Mouse (Mus musculus): ENCODE measurements around the gene Camta1. TPM values are rescaled to one million over a fixed set of nuclear protein-coding genes. Genes with fewer than 3 reads are reported as not detected.
A peak's percentile ranks its signal among the peaks of the same experiment; 100 is the strongest.

Camta1 gene
- polyA plus RNA-seq, 1 experiment from 2014 or later: 206 TPM

GRCm38 (mm10) chr4:151454065-151454464 lies 407.6 kb downstream of the Camta1 start:
- 71% methylated on average over 3 of the region's 3 CpGs for WGBS
- Histone ChIP-seq H3K27ac (ENCODE audit: low read depth, low read length) (peak overlapping the region; percentile 56; the same call in 1 of the 2 replicates), H3K4me1 (ENCODE audit: control insufficient read depth, insufficient read depth, low read length) (peaks cover 41% of the 10 kb centered on the region), H3K9ac (replicated peaks; ENCODE audit: low read depth, low read length) (no peak overlapping the region), H3K36me3 (ENCODE audit: control insufficient read depth, insufficient read depth, low read length) (no peaks in the 10 kb centered on the region), H3K4me3 (ENCODE audit: low read depth, low read length) (no peak overlapping the region), H3K27me3 (ENCODE audit: control insufficient read depth, insufficient read depth, low read length) (no peaks in the 10 kb centered on the region), H3K4me2 (ENCODE audit: low read depth, low read length) (no peak overlapping the region), H3K9me3 (ENCODE audit: control insufficient read depth, low read length) (no peaks in the 10 kb centered on the region)
- ATAC-seq (ENCODE audit: low read depth): no peak

GRCm38 (mm10) chr4:151451885-151452284 lies 409.8 kb downstream of the Camta1 start:
- 37% methylated on average over 6 of the region's 6 CpGs for WGBS
- Histone ChIP-seq H3K36me3 (ENCODE audit: control insufficient read depth, insufficient read depth, low read length) (no peaks in the 10 kb centered on the region), H3K27me3 (ENCODE audit: control insufficient read depth, insufficient read depth, low read length) (no peaks in the 10 kb centered on the region), H3K4me1 (ENCODE audit: control insufficient read depth, insufficient read depth, low read length) (peaks cover 43% of the 10 kb centered on the region), H3K27ac (ENCODE audit: low read depth, low read length) (peak overlapping the region; percentile 82), H3K4me2 (ENCODE audit: low read depth, low read length) (no peak overlapping the region), H3K9me3 (ENCODE audit: control insufficient read depth, low read length) (no peaks in the 10 kb centered on the region), H3K4me3 (ENCODE audit: low read depth, low read length) (no peak overlapping the region), H3K9ac (replicated peaks; ENCODE audit: low read depth, low read length) (no peak overlapping the region)
- ATAC-seq (ENCODE audit: low read depth): peak; percentile 50; the same call in 1 of the 2 replicates

DNA sequence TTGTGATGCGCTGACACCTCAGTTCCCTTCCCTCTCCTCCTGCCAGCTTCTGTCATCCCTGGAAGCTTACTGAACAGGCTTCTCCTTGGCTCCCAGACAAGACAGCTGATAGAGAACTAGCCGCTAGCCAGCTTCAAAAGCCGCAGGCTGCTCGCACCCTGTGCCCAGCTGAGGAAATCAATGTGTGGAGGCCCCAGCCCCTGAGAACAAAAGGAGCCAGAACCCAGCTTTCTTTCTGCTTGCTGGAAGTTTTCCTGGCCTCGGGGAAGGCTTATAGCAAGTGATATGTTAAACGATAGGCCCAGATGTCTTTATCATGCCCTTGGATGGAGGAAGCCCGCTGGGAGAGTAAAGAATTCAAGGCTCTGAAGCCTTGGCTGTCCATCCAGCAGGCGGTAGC lies 411.7 kb downstream of the Camta1 start:
- H3K4me3 ChIP-seq (ENCODE audit: low read depth, low read length): no peak overlapping the region
- WGBS: 18% methylated on average over 8 of the region's 8 CpGs
- H3K36me3 ChIP-seq (ENCODE audit: control insufficient read depth, insufficient read depth, low read length): no peaks in the 10 kb centered on the region
- H3K27me3 ChIP-seq (ENCODE audit: control insufficient read depth, insufficient read depth, low read length): no peaks in the 10 kb centered on the region
- H3K4me2 ChIP-seq (ENCODE audit: low read depth, low read length): no peak overlapping the region
- 0 out of 2 replicates have a peak overlapping the region, but pooled peaks have one; percentile 16 for H3K9ac ChIP-seq (replicated peaks; ENCODE audit: low read depth, low read length)
- peaks cover 41% of the 10 kb centered on the region for H3K4me1 ChIP-seq (ENCODE audit: control insufficient read depth, insufficient read depth, low read length)
- ATAC-seq (ENCODE audit: low read depth): no peak
- peak overlapping the region; percentile 23; the same call in 1 of the 2 replicates for H3K27ac ChIP-seq (ENCODE audit: low read depth, low read length)
- H3K9me3 ChIP-seq (ENCODE audit: control insufficient read depth, low read length): no peaks in the 10 kb centered on the region

DNA sequence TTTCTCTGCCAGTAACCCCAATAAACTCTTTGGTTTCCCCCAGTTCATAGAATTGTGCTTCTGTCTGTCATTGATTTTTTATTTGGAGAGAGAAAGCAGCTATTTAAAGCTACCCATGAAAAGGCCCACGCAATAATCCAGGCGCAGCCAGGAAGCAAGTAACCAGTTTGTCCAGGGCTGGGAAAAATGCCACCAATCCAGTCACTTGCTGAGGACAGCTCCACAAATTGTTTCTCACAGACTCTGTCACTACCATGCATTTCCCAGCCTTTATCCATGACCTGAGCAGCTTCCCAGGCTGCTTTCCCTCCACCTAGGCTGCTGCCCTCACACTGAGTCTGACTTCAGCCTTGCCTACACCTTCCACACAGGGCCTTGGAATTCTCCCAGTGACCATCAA lies 413.3 kb downstream of the Camta1 start:
- Histone ChIP-seq H3K36me3 (ENCODE audit: control insufficient read depth, insufficient read depth, low read length) (no peaks in the 10 kb centered on the region), H3K9ac (replicated peaks; ENCODE audit: low read depth, low read length) (no peak overlapping the region), H3K9me3 (ENCODE audit: control insufficient read depth, low read length) (no peaks in the 10 kb centered on the region), H3K27ac (ENCODE audit: low read depth, low read length) (no peak overlapping the region), H3K4me2 (ENCODE audit: low read depth, low read length) (no peak overlapping the region), H3K4me3 (ENCODE audit: low read depth, low read length) (no peak overlapping the region), H3K27me3 (ENCODE audit: control insufficient read depth, insufficient read depth, low read length) (no peaks in the 10 kb centered on the region), H3K4me1 (ENCODE audit: control insufficient read depth, insufficient read depth, low read length) (peaks cover 37% of the 10 kb centered on the region)
- 86% methylated on average over 2 of the region's 2 CpGs for WGBS
- no peak for ATAC-seq (ENCODE audit: low read depth)

DNA sequence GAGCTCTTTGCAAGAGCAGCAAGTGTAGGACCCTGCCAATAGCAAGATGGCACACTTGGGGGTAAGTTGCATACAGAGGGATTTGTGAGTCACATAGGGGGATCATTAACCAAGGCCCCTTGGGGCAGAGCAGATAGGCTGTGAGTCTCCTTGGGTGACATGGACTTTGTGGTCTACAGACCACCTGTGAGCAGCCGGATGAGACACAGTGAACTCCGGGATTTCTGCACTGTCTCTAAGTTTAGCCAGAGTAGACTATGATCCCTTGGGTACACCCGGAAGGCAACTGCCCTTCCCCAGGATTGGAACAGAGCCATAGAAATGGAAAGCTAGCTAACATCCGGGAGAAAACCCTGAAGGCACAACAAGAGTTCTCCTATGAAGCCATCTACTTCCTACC lies 417.0 kb downstream of the Camta1 start:
- Histone ChIP-seq H3K9ac (replicated peaks; ENCODE audit: low read depth, low read length) (no peak overlapping the region), H3K27ac (ENCODE audit: low read depth, low read length) (no peak overlapping the region), H3K36me3 (ENCODE audit: control insufficient read depth, insufficient read depth, low read length) (no peaks in the 10 kb centered on the region), H3K4me2 (ENCODE audit: low read depth, low read length) (no peak overlapping the region), H3K27me3 (ENCODE audit: control insufficient read depth, insufficient read depth, low read length) (no peaks in the 10 kb centered on the region), H3K9me3 (ENCODE audit: control insufficient read depth, low read length) (no peaks in the 10 kb centered on the region), H3K4me3 (ENCODE audit: low read depth, low read length) (no peak overlapping the region), H3K4me1 (ENCODE audit: control insufficient read depth, insufficient read depth, low read length) (peaks cover 11% of the 10 kb centered on the region)
- no peak for ATAC-seq (ENCODE audit: low read depth)
- WGBS: 85% methylated on average over 4 of the region's 4 CpGs

DNA sequence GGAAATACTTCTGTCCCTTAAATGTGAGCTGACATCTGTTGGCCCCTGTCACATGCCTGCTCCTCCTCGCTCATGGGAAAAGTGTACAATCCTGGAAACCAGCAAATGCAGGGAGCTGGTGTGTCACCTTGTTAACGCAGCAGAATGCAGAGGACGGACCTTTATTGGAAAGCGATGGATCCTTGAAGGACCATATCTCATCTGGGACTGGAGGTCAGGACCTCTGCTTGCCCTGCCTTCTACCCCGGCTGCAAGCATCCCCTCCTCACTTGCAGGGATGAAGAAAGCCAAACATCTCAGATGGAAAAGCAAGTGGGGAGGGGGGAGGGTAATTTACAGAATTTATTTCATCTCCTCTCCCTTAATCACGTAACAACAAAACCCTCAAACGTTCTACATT lies 423.1 kb downstream of the Camta1 start:
- Histone ChIP-seq H3K4me3 (ENCODE audit: low read depth, low read length) (no peak overlapping the region), H3K27ac (ENCODE audit: low read depth, low read length) (peak overlapping the region; percentile 53; the same call in 1 of the 2 replicates), H3K4me2 (ENCODE audit: low read depth, low read length) (no peak overlapping the region), H3K27me3 (ENCODE audit: control insufficient read depth, insufficient read depth, low read length) (no peaks in the 10 kb centered on the region), H3K4me1 (ENCODE audit: control insufficient read depth, insufficient read depth, low read length) (peaks cover 14% of the 10 kb centered on the region; the same call in 1 of the 2 replicates), H3K9ac (replicated peaks; ENCODE audit: low read depth, low read length) (no peak overlapping the region), H3K9me3 (ENCODE audit: control insufficient read depth, low read length) (no peaks in the 10 kb centered on the region), H3K36me3 (ENCODE audit: control insufficient read depth, insufficient read depth, low read length) (no peaks in the 10 kb centered on the region)
- ATAC-seq (ENCODE audit: low read depth): no peak
- 12% methylated on average over 7 of the region's 7 CpGs for WGBS

- WGBS: 67% methylated on average over 11 of the region's 11 CpGs
- H3K4me3 ChIP-seq (ENCODE audit: low read depth, low read length): no peak overlapping the region
These were observed 423.8 kb downstream of the Camta1 start for GRCm38 (mm10) chr4:151437859-151438258.

DNA sequence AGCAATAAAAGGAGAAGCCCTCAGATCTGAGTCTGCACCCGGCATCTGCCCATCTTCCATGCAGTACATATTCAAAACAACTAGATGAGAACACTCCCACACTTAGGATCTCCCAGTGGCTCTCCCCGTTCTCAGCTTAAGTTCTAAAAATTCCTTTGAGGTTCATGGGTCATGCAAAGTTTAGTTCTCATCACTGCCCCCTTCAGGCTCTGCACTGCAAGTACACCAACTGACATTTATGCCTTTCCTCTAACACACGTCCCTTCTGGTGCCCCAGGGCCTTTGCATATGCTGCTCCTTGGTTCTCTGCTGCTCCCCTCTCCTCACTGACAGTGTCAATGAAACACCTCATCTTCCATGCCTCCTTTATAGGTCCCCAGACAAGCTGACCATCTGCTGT lies 436.5 kb downstream of the Camta1 start:
- H3K36me3 ChIP-seq (ENCODE audit: control insufficient read depth, insufficient read depth, low read length): no peaks in the 10 kb centered on the region
- H3K4me3 ChIP-seq (ENCODE audit: low read depth, low read length): no peak overlapping the region
- no peak for ATAC-seq (ENCODE audit: low read depth)
- H3K9ac ChIP-seq (replicated peaks; ENCODE audit: low read depth, low read length): no peak overlapping the region
- no peaks in the 10 kb centered on the region for H3K27me3 ChIP-seq (ENCODE audit: control insufficient read depth, insufficient read depth, low read length)
- H3K27ac ChIP-seq (ENCODE audit: low read depth, low read length): no peak overlapping the region
- no peaks in the 10 kb centered on the region for H3K4me1 ChIP-seq (ENCODE audit: control insufficient read depth, insufficient read depth, low read length)
- 76% methylated on average over 3 of the region's 3 CpGs for WGBS
- peaks cover 5% of the 10 kb centered on the region for H3K9me3 ChIP-seq (ENCODE audit: control insufficient read depth, low read length)
- no peak overlapping the region for H3K4me2 ChIP-seq (ENCODE audit: low read depth, low read length)

More at GRCm38 (mm10) chr4:151437859-151438258, 423.8 kb downstream of the Camta1 start:
- no peak for ATAC-seq (ENCODE audit: low read depth)
- Histone ChIP-seq H3K9me3 (ENCODE audit: control insufficient read depth, low read length) (no peaks in the 10 kb centered on the region), H3K4me2 (ENCODE audit: low read depth, low read length) (no peak overlapping the region), H3K27ac (ENCODE audit: low read depth, low read length) (peak overlapping the region; percentile 53), H3K27me3 (ENCODE audit: control insufficient read depth, insufficient read depth, low read length) (no peaks in the 10 kb centered on the region), H3K9ac (replicated peaks; ENCODE audit: low read depth, low read length) (no peak overlapping the region), H3K36me3 (ENCODE audit: control insufficient read depth, insufficient read depth, low read length) (no peaks in the 10 kb centered on the region), H3K4me1 (ENCODE audit: control insufficient read depth, insufficient read depth, low read length) (peaks cover 14% of the 10 kb centered on the region; the same call in 1 of the 2 replicates)

DNA sequence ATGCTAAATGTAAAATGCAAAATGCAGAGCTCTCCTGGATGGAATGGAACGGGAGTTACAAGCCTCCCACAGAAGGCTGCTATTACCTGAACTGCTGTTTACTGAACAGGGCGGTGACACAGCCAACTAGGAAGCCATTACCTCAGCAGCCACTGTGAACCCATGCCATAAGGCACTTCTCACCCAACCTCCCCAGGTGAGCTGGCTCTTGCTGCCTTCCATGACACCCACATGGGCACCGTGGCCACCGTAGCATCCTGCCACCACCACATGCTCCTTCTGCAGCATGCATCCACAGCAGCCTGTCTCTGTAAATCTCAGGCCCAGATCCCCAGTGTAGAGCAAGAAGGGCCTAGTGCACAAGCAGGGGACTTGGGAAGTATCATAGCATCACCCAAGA lies 438.8 kb downstream of the Camta1 start:
- Histone ChIP-seq H3K4me1 (ENCODE audit: control insufficient read depth, insufficient read depth, low read length) (no peaks in the 10 kb centered on the region), H3K36me3 (ENCODE audit: control insufficient read depth, insufficient read depth, low read length) (no peaks in the 10 kb centered on the region), H3K27ac (ENCODE audit: low read depth, low read length) (peak overlapping the region; percentile 57; the same call in 1 of the 2 replicates), H3K4me2 (ENCODE audit: low read depth, low read length) (no peak overlapping the region), H3K9me3 (ENCODE audit: control insufficient read depth, low read length) (peaks cover 5% of the 10 kb centered on the region), H3K27me3 (ENCODE audit: control insufficient read depth, insufficient read depth, low read length) (no peaks in the 10 kb centered on the region), H3K4me3 (ENCODE audit: low read depth, low read length) (no peak overlapping the region), H3K9ac (replicated peaks; ENCODE audit: low read depth, low read length) (no peak overlapping the region)
- ATAC-seq (ENCODE audit: low read depth): no peak
- WGBS: 75% methylated on average over 4 of the region's 4 CpGs
